Mouse (Mus musculus): ENCODE data around the gene Ccdc69. TPM values are rescaled to one million over a fixed set of nuclear protein-coding genes. Genes with fewer than 3 reads are reported as not detected.

Gene Ccdc69
- polyA plus RNA-seq, 1 experiment from 2014 or later: 1.9 TPM

DNA sequence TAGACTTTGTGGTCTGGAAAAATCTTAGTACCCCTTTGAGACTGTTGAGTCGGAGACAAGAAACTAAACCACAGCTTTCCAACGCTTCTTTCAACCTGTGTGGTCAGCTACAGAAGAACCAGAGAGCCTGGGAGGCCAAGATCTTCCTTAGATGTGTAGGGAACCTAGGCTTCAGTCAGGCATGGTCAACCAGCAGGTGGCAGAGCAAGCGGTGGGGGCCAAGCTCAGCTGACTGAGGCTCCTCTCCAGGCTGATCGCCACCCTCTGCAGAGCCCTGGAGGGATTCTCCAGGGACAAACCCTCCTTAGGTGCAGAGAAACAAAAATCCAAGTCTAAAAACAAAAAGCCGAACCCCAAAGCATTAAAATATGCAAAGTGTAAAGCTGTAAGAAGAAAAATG is 31.3 kb downstream of the Ccdc69 start:
- Histone ChIP-seq H3K36me3 (ENCODE audit: insufficient read depth) (no peaks in the 10 kb centered on the region), H3K9ac (no peak overlapping the region), H3K4me1 (ENCODE audit: insufficient read depth) (no peaks in the 10 kb centered on the region), H3K9me3 (ENCODE audit: low read depth, low read length) (no peaks in the 10 kb centered on the region), H3K27ac (ENCODE audit: low read depth) (no peak overlapping the region), H3K27me3 (ENCODE audit: insufficient read depth, low read length) (no peaks in the 10 kb centered on the region), H3K4me2 (no peak overlapping the region), H3K4me3 (ENCODE audit: low read depth, low read length) (no peak overlapping the region)
- DNase-seq (peak; percentile 43), ATAC-seq (ENCODE audit: insufficient read depth) (no peak)
- 57% methylated on average over 5 of the region's 5 CpGs for WGBS
- TF ChIP-seq CTCF (IDR thresholded peaks at IDR 0.05; ENCODE audit: low read depth): peak; percentile 59

DNA sequence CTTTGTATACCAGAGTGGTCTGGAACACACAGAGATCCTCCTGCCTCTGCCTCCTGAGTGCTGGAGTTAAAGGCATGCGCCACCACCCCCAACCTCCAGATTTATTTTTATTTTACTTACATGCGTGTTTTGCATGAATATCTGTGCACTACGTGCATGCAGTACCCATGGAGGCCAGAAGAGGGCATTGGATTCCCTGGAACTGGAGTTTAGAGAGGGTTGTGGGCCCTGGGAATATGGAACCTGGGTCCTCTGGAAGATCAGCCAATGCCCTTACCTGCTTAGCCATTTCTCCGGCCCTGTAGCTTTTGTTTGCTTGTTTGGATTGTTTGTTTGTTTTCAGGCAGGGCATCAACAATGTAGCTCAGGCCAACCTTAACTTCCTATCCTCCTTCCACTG is 36.6 kb downstream of the Ccdc69 start:
- no peaks in the 10 kb centered on the region for H3K36me3 ChIP-seq (ENCODE audit: insufficient read depth)
- ATAC-seq (ENCODE audit: insufficient read depth): no peak
- H3K27ac ChIP-seq (ENCODE audit: low read depth): no peak overlapping the region
- H3K4me2 ChIP-seq: no peak overlapping the region
- H3K4me1 ChIP-seq (ENCODE audit: insufficient read depth): no peaks in the 10 kb centered on the region
- H3K9ac ChIP-seq: no peak overlapping the region
- H3K27me3 ChIP-seq (ENCODE audit: insufficient read depth, low read length): no peaks in the 10 kb centered on the region
- TF ChIP-seq CTCF (IDR thresholded peaks at IDR 0.05; ENCODE audit: low read depth): peak; percentile 61
- no peak overlapping the region for H3K4me3 ChIP-seq (ENCODE audit: low read depth, low read length)
- 80% methylated on average over 4 of the region's 4 CpGs for WGBS
- H3K9me3 ChIP-seq (ENCODE audit: low read depth, low read length): no peaks in the 10 kb centered on the region
- DNase-seq: no peak

DNA sequence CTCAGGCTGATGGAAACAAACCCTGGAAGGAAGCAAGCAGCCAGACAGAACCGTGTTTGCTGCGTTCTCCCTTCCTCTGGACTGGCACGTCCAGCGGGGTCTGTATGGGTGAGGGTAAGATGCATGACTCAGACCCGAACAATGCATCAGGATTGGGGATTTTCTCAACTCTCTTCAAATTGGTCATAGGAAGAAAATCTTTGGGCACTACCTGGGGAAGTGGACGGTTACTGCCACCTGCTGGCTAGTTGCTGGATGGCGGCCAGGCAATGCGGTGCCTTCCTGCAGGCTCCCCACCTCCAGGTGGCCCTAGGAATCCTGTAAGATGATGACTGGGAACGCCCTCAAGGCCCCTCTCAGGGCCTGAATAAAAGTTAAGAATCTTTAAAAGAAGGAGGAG is 38.3 kb downstream of the Ccdc69 start:
- H3K4me1 ChIP-seq (ENCODE audit: insufficient read depth): no peaks in the 10 kb centered on the region
- WGBS: 3% methylated on average over 9 of the region's 9 CpGs
- no peak overlapping the region for H3K4me2 ChIP-seq
- ATAC-seq (ENCODE audit: insufficient read depth) (peak; percentile 67; the same call in 1 of the 2 replicates), DNase-seq (peak; percentile 89)
- no peak overlapping the region for H3K4me3 ChIP-seq (ENCODE audit: low read depth, low read length)
- H3K9ac ChIP-seq: no peak overlapping the region
- TF ChIP-seq CTCF (IDR thresholded peaks at IDR 0.05; ENCODE audit: low read depth): peak; percentile 95
- no peaks in the 10 kb centered on the region for H3K27me3 ChIP-seq (ENCODE audit: insufficient read depth, low read length)
- no peaks in the 10 kb centered on the region for H3K9me3 ChIP-seq (ENCODE audit: low read depth, low read length)
- H3K27ac ChIP-seq (ENCODE audit: low read depth): no peak overlapping the region
- no peaks in the 10 kb centered on the region for H3K36me3 ChIP-seq (ENCODE audit: insufficient read depth)

DNA sequence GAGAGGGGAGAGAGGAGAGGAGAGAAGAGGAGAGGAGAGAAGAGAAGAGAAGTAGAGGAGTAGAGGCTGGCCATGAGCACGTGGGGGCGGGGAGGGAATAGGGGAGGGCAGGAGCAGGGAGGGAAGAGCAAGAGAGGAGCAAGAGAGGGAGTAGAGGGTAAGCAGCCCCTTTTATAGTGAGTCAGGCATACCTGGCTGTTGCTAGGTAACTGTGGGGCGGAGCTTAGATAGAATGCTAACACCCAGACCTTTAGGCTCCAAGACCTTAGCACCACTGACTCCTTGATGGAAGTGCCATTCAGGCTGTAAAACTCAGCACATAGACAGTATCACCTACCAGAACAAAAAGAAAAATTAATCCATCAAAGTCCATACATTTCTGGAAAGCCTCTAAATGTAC is 41.3 kb downstream of the Ccdc69 start:
- H3K4me2 ChIP-seq: no peak overlapping the region
- H3K4me3 ChIP-seq (ENCODE audit: low read depth, low read length): no peak overlapping the region
- no peaks in the 10 kb centered on the region for H3K9me3 ChIP-seq (ENCODE audit: low read depth, low read length)
- peaks cover 2% of the 10 kb centered on the region; the same call in 1 of the 2 replicates for H3K4me1 ChIP-seq (ENCODE audit: insufficient read depth)
- no peak overlapping the region for H3K27ac ChIP-seq (ENCODE audit: low read depth)
- TF ChIP-seq CTCF (IDR thresholded peaks at IDR 0.05; ENCODE audit: low read depth): no peak
- no peaks in the 10 kb centered on the region for H3K27me3 ChIP-seq (ENCODE audit: insufficient read depth, low read length)
- WGBS: 36% methylated on average over 3 of the region's 3 CpGs
- DNase-seq: no peak
- H3K36me3 ChIP-seq (ENCODE audit: insufficient read depth): no peaks in the 10 kb centered on the region
- ATAC-seq (ENCODE audit: insufficient read depth): no peak
- no peak overlapping the region for H3K9ac ChIP-seq

DNA sequence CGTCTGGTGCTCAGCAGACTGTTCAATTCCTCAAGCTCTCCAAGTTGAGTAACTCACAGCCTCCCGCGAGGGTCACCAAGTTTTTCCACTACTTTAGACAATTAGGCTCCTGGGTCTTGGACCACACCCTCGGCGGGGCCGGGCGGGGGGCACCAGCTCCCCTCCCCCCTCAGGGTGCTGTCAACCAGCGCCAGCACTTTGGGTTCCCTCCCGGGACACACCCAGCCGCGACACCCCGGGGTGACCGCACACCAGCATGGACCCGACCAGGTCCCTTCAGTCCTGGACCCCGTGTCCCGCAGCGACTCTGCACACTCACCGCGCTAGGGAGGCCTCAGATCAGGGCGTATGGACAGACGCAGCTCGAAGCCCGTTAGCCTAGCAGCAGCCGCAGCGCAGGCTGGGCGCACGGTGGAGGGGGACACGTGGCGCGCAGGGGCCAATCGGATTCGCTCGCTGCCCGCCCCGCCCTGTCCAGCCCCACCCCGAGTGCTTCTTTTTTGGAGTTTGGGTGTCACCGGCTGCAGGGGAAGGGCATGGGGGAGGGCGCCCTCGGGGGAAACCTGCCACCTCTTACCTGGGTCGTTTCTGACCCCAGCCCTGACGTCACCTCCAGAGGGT is 44.8 kb downstream of the Ccdc69 start, which contains the start of gene Anxa6:
Gene Anxa6, minus strand, starts transcription at position 406 of the 621 bp plus-strand sequence.
- H3K4me1 ChIP-seq (ENCODE audit: insufficient read depth): peaks cover 20% of the 10 kb centered on the region
- H3K9me3 ChIP-seq (ENCODE audit: low read depth, low read length): no peaks in the 10 kb centered on the region
- DNase-seq (peak; percentile 91), ATAC-seq (ENCODE audit: insufficient read depth) (peak; percentile 92)
- peak within 1 kb of the TSS; percentile 80 for H3K9ac ChIP-seq
- peak within 1 kb of the TSS; percentile 94 for H3K4me2 ChIP-seq
- WGBS: under 1% methylated on average over 41 of the region's 41 CpGs
- peak within 1 kb of the TSS; percentile 80 for H3K4me3 ChIP-seq (ENCODE audit: low read depth, low read length)
- peak within 1 kb of the TSS; percentile 98 for H3K27ac ChIP-seq (ENCODE audit: low read depth)
- TF ChIP-seq CTCF (IDR thresholded peaks at IDR 0.05; ENCODE audit: low read depth): no peak
- no peaks in the 10 kb centered on the region for H3K36me3 ChIP-seq (ENCODE audit: insufficient read depth)
- no peaks in the 10 kb centered on the region for H3K27me3 ChIP-seq (ENCODE audit: insufficient read depth, low read length)

DNA sequence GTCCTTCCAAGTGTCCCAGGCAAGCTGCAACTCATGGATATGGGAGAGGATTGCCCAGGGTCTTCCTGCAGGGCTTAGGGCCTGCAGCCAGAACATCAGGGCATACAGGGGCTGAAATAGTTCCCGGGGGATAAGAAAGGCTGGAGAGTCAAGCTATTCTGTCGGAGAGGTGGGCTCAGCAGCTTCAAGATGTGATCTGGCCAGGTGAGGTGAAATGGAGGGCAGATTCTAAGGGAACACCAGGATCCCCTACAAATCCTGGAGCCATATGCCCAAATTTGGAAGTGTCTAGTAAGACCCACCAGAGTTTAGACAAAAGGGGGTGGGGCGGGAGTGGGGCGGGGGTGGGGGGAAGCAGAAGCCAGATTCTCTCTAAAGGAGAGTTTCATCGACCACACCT is 45.6 kb downstream of the Ccdc69 start:
- Histone ChIP-seq H3K9ac (peak overlapping the region; percentile 80), H3K27ac (ENCODE audit: low read depth) (peak overlapping the region; percentile 98), H3K9me3 (ENCODE audit: low read depth, low read length) (no peaks in the 10 kb centered on the region), H3K4me2 (peak overlapping the region; percentile 94), H3K27me3 (ENCODE audit: insufficient read depth, low read length) (no peaks in the 10 kb centered on the region), H3K4me3 (ENCODE audit: low read depth, low read length) (peak overlapping the region; percentile 80), H3K36me3 (ENCODE audit: insufficient read depth) (no peaks in the 10 kb centered on the region; the same call in 1 of the 2 replicates), H3K4me1 (ENCODE audit: insufficient read depth) (peaks cover 20% of the 10 kb centered on the region)
- ATAC-seq (ENCODE audit: insufficient read depth) (no peak), DNase-seq (peak; percentile 50)
- 5% methylated on average over 5 of the region's 5 CpGs for WGBS
- TF ChIP-seq CTCF (IDR thresholded peaks at IDR 0.05; ENCODE audit: low read depth): no peak

DNA sequence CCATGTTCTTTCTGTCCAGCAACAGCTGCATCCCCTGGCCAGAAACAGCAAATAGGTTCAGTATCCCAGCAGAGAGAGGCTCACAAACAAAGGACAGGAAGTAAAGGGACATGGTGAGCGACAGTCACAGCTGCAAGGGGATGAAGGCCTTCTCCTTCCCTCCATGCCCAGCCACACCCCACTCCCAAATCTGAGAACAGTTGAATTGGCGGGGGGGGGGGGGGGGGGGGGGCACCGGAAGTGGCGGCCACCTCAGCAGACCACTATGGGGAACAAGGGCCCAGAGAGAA is 46.0 kb downstream of the Ccdc69 start:
- peak overlapping the region; percentile 80 for H3K9ac ChIP-seq
- 0% methylated on average over 2 of the region's 4 CpGs for WGBS
- H3K27me3 ChIP-seq (ENCODE audit: insufficient read depth, low read length): no peaks in the 10 kb centered on the region
- no peaks in the 10 kb centered on the region for H3K9me3 ChIP-seq (ENCODE audit: low read depth, low read length)
- H3K36me3 ChIP-seq (ENCODE audit: insufficient read depth): no peaks in the 10 kb centered on the region; the same call in 1 of the 2 replicates
- ATAC-seq (ENCODE audit: insufficient read depth) (peak; percentile 19), DNase-seq (no peak)
- peak overlapping the region; percentile 98 for H3K27ac ChIP-seq (ENCODE audit: low read depth)
- H3K4me1 ChIP-seq (ENCODE audit: insufficient read depth): peaks cover 23% of the 10 kb centered on the region
- peak overlapping the region; percentile 94 for H3K4me2 ChIP-seq
- H3K4me3 ChIP-seq (ENCODE audit: low read depth, low read length): peak overlapping the region; percentile 80
- no peak for TF ChIP-seq CTCF (IDR thresholded peaks at IDR 0.05; ENCODE audit: low read depth)

All from lung, embryonic 14.5 days (tissue).